Mouse (Mus musculus): ENCODE measurements around the gene Hist1h4m.
A peak's percentile ranks its signal among the peaks of the same experiment; 100 is the strongest.
"Not testable (repeated sequence)": the region's sequence is repeated elsewhere in the genome, so short reads cannot be mapped to it uniquely, and the experiment has no call there.

Hist1h4m gene

GRCm38 (mm10) chr13:21811539-21811938 is at the start of gene Hist1h4m:
Hist1h4m (plus strand) TSS chr13:21811746.
- DNase-seq (ENCODE audit: low spot score): not testable (repeated sequence)

GRCm38 (mm10) chr13:21778814-21779766 is 32.5 kb upstream of the Hist1h4m start:
- peak; percentile 92 for DNase-seq (ENCODE audit: low spot score)

- peak; percentile 73 for DNase-seq (ENCODE audit: low spot score)
These were observed 31.5 kb upstream of the Hist1h4m start, which contains the start of gene Hist1h1b for GRCm38 (mm10) chr13:21779767-21780731. Hist1h1b (minus strand) TSS chr13:21780625.

- no peak for DNase-seq (ENCODE audit: low spot score)
These were observed 30.5 kb upstream of the Hist1h4m start for GRCm38 (mm10) chr13:21781021-21781555.

- DNase-seq (ENCODE audit: low spot score): no peak
These were observed 29.9 kb upstream of the Hist1h4m start for GRCm38 (mm10) chr13:21781639-21782038.

GRCm38 (mm10) chr13:21782361-21783254 is 28.9 kb upstream of the Hist1h4m start:
- peak; percentile 60 for DNase-seq (ENCODE audit: low spot score)

GRCm38 (mm10) chr13:21783255-21783617 is 28.3 kb upstream of the Hist1h4m start, which contains the start of gene Hist1h3i:
Hist1h3i (minus strand) TSS chr13:21783370.
- peak; percentile 88 for DNase-seq (ENCODE audit: low spot score)

GRCm38 (mm10) chr13:21783734-21784161 is 27.8 kb upstream of the Hist1h4m start:
- DNase-seq (ENCODE audit: low spot score): no peak

- no peak for DNase-seq (ENCODE audit: low spot score)
These were observed 27.2 kb upstream of the Hist1h4m start for GRCm38 (mm10) chr13:21784311-21784710.

GRCm38 (mm10) chr13:21786189-21786898 is 25.2 kb upstream of the Hist1h4m start:
- DNase-seq (ENCODE audit: low spot score): peak; percentile 55

- peak; percentile 98 for DNase-seq (ENCODE audit: low spot score)
These were observed 24.5 kb upstream of the Hist1h4m start, which contains the start of the genes Hist1h2an and Hist1h2bp for GRCm38 (mm10) chr13:21786899-21787629. Hist1h2an (minus strand) TSS chr13:21787218. Hist1h2bp (plus strand) TSS chr13:21787461.

GRCm38 (mm10) chr13:21787760-21788593 is 23.6 kb upstream of the Hist1h4m start:
- DNase-seq (ENCODE audit: low spot score): peak; percentile 34

GRCm38 (mm10) chr13:21789925-21790324 is 21.6 kb upstream of the Hist1h4m start:
- DNase-seq (ENCODE audit: low spot score): no peak

GRCm38 (mm10) chr13:21790601-21791283 is 20.8 kb upstream of the Hist1h4m start:
- DNase-seq (ENCODE audit: low spot score): no peak

- DNase-seq (ENCODE audit: low spot score): no peak
These were observed 16.0 kb upstream of the Hist1h4m start for GRCm38 (mm10) chr13:21795584-21795983.

- DNase-seq (ENCODE audit: low spot score): not testable (repeated sequence)
These were observed 14.4 kb upstream of the Hist1h4m start for GRCm38 (mm10) chr13:21797163-21797562.

- DNase-seq (ENCODE audit: low spot score): not testable (repeated sequence)
These were observed 8.5 kb upstream of the Hist1h4m start for GRCm38 (mm10) chr13:21803058-21803457.

- DNase-seq (ENCODE audit: low spot score): not testable (repeated sequence)
These were observed 1.5 kb upstream of the Hist1h4m start, which contains the start of the genes Hist1h2bq and Hist1h2ao for GRCm38 (mm10) chr13:21810073-21810472. Hist1h2bq (minus strand) TSS chr13:21810197. Hist1h2ao (plus strand) TSS chr13:21810465.

Measured in MN1 (cell line).